Mouse (Mus musculus) layer of hippocampus, adult 2 months (tissue): ENCODE results near the gene Anks1b. TPM values are rescaled to one million over a fixed set of nuclear protein-coding genes. Genes with fewer than 3 reads are reported as not detected.

ENCODE experiments used
- DNase-seq, 2 experiments: peaks; one replicate each; pipeline ENCODE4 v3.0.0; 2022; ENCODE audit warnings: low spot score in 2 of 2
- H3K27ac ChIP-seq: fragments of 200-600 bp; 2 replicates; pipeline ENCODE4 v1.8.1; 2022
- H3K4me3 ChIP-seq: fragments of 200-600 bp; 2 replicates; pipeline ENCODE4 v1.8.1; 2022; ENCODE audit warnings: mild to moderate bottlenecking
- CTCF ChIP-seq: fragments of 200-600 bp; conservative IDR thresholded peaks from 2 replicates; pipeline ENCODE4 v1.8.1; 2022; ENCODE audit warnings: antibody characterized with exemption, mild to moderate bottlenecking, moderate library complexity
- long read RNA-seq, 2 experiments: library from polyadenylated mRNA; stranded (forward); transcript quantifications; one replicate each; pipeline ENCODE4 v2.0.0; 2021; ENCODE audit warnings: borderline mapping rate in 2 of 2
- total RNA-seq, 2 experiments: library from RNA; stranded (reverse); gene quantifications; 2 replicates each; pipeline ENCODE4 v1.2.3; 2021

Anks1b gene
- total RNA-seq: 100 to 1,000 TPM; 540 to 541 TPM
- long read RNA-seq, experiment 1, partial matches to known transcripts: 1 of 42 reads
- long read RNA-seq, experiment 1, other reads (novel, unspliced or antisense): 41 of 42 reads
- long read RNA-seq, experiment 2, partial matches to known transcripts: 2 of 54 reads
- long read RNA-seq, experiment 2, other reads (novel, unspliced or antisense): 52 of 54 reads

DNA sequence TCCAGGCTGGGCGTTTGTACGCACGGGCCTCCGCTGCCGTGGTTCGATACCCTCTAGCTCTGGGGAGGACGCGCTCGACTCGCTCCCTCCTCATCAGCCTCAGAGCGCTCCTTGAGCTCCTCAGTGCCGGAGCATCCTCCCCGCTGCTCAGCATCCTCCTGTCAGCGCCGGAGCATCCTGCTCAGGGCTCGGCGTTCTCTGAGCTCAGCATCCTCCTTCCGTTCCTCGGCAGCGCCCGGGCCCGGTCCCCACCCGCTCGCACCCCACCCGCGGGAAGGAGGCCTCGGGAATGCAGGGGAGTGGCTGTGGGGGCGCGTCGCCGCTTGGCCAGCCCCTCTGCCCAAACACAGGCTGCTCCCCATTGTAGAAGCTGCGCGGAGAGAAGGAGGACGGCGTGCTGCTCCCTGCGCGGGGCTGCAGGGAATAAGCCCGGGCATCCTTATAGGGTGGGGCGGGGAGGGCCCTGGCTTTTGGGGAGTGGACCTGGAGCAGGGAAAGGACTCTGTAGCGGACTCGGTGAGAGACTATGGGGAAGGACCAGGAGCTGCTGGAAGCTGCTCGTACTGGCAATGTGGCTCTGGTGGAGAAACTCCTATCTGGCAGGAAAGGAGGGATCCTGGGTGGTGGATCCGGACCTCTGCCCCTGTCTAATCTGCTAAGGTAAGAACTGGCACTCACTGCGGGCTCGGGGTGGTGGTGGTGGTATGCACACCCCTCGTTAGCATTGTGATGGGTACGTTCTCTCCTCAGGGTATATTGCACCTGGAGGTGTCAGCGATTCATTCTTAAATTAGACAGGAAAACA is at the start of gene Anks1b:
Anks1b (plus strand) TSS at position 364 of the 805 bp plus-strand sequence.
- DNase-seq: peak; percentile 74 to 76
- H3K4me3 ChIP-seq: peak within 1 kb of the TSS; percentile 69
- H3K27ac ChIP-seq: peak within 1 kb of the TSS; percentile 93
- no peak for TF ChIP-seq CTCF

DNA sequence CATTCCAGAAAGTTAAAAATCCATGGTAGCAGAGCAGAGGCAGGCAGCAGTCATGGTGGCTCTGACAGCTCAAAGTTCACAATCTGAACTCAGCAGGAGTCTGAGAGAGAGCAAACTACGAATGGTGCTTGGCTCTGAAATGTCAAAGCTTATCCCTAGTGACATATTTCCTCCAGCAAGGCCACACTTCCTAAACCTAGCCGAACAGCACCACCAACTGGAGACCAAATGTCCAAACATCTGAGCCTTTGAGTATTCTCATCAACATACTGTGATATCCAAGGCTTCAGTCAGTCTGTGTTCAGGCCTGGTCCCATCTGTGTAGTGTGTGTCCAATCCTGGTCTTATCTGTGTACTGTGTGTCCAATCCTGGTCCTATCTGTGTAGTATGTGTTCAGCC is 49.4 kb upstream of the Anks1b start:
- DNase-seq: peak in 1 of 2 experiments; percentile 21
- TF ChIP-seq CTCF: peak; percentile 70
- H3K27ac ChIP-seq: no peak overlapping the region
- H3K4me3 ChIP-seq: no peak overlapping the region

DNA sequence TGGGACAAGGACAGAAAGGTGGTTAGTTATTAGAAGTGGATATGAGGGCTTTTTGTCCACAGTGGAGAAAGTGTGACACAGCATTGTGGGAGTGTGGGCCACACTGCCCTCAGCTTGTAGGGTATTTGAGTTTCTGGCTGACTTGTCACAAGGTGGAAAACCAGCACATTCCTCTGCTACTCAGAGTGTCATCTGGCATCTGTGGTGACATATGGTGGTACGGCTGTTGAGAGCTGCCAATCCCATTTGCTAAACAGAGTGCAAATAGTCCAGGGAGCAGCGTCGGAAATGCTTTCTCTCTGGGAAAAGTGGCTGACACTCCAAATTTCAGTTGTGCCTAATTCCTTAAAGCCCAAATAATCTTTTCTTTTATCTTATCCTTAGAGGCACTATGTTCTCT is 46.4 kb upstream of the Anks1b start:
- no peak for TF ChIP-seq CTCF
- peak; percentile 46 to 67 for DNase-seq
- no peak overlapping the region for H3K4me3 ChIP-seq
- no peak overlapping the region for H3K27ac ChIP-seq

DNA sequence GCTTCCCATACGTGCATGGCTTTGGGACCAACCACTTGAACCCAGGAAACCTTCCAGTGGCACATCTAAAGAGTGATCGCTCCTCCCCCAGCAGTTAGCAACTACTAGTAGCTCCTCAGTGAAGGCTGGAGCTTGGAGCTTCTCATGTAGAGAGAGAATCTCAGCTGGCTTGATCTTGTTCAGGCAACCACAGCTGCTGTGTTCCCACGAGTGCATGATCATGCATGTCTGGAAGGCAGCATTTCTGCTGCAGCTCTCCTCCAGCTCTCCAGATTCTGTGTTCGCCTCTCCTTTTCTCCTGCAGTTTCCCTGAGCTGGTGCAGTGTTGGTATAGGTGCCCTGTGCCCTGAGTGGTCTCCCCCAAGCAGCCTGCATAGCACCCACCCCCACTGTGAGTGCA is 41.0 kb upstream of the Anks1b start:
- Histone ChIP-seq H3K4me3 (no peak overlapping the region), H3K27ac (no peak overlapping the region)
- TF ChIP-seq CTCF: no peak

DNA sequence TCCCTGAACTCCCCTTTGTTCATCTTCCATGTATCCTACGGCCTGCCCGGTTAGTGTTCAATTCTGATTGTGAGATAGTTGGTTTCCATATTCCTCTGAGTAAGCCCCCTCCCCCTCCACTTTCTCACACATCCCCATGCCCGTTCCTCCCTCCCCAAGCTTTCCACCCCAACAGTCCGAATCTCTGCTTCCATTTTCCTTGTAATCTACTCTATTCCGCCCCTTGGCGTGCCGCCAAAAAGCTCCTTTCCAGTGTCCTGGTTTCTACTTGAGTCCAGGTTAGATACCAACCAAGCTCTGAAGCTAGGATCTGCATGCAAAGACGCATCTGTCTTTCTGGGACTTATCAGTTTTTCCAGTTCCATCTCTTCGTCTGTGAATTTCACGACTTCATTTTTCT is 40.1 kb upstream of the Anks1b start:
- DNase-seq: no peak
- Histone ChIP-seq H3K4me3 (no peak overlapping the region), H3K27ac (no peak overlapping the region)
- no peak for TF ChIP-seq CTCF

More for the DNA sequence above, 41.0 kb upstream of the Anks1b start:
- DNase-seq: no peak

DNA sequence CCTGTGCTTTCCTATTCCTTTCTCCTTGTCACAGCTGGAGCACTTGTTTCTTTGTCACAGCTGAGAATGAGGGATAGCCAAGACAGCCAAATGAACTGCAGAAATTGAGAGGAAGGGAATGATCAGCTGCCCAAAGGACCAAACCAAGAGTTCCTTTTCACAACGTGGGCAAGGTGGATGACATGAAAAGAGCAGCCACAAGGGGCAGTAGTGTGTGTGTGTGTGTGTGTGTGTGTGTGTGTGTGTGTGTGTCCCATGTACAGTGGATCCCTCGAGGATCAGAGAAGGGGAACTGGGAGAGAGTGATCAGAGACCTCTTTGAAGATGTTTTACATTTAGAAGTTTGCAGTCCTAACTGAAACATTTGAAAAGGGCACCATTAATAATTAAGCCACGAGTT is 35.8 kb upstream of the Anks1b start:
- no peak for DNase-seq
- H3K27ac ChIP-seq: no peak overlapping the region
- no peak for TF ChIP-seq CTCF

DNA sequence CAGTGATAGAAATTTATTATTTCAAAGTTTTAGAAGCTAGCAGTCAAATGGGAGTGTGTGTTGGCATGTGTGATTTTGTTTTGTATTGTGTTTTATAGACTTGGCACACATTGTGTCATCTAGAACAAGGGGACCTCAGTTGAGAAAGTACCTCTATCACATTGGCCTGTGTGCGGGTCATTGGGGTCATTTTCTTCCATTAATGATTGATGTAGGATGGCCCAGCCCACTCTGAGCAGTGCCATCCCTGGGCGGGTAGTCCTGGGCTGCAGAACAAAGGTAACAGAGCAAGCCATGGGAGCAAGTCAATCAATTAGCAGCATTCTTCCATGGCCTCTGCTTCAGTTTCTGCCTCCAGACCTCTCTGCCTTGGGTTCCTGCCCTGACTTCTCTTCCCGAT is 34.5 kb upstream of the Anks1b start:
- no peak overlapping the region for H3K27ac ChIP-seq
- DNase-seq: no peak
- no peak for TF ChIP-seq CTCF
- no peak overlapping the region for H3K4me3 ChIP-seq

More for the DNA sequence above, 35.8 kb upstream of the Anks1b start:
- H3K4me3 ChIP-seq: no peak overlapping the region

DNA sequence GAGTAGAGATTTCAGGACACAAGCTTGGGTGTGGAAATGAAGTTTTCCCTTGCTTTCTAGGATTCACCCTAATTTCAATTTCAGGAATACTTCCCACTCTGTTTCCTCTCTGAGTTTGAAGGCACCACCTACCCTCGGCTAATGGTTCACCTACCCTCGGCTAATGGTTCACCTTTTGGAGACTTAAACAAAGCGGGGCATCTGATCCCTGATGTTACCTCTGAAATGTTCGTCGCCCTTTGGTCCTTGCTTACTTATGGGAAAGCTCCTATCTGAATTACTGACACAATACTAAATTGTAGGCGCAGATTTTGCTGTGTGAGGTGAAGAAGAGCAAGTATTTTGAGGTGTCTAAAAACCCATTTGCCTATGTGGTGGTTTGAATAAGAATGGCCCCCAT is 22.4 kb upstream of the Anks1b start:
- Histone ChIP-seq H3K27ac (no peak overlapping the region), H3K4me3 (no peak overlapping the region)
- no peak for DNase-seq
- no peak for TF ChIP-seq CTCF

DNA sequence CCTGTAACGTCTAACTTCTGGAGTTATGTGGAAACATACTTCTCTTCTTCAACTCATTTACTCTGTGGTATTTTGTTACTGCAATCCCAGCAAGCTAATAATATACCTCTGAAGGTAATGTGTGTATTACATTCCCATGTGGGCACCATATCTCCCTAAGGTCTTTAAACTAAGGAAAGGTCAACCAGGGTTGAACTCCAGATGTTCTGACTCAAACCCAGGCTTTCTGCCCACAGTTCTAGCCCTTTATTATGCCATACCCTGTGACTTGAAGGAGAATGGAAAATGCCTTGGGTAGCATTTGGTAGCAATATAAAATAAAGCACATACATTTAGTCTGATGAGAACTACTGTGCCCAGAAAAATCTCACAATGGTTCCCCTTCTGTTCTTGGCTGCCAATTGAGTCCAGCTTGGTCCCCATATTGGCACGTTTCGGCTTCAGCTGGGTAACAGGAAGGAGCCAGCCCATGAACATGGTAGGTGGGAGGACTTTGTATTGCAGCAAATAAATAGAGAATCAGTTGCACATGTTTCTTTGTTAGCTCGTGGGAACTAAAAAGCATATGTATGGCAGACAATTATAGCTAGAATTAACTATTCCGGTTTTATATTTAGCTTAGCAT is 17.9 kb upstream of the Anks1b start:
- H3K4me3 ChIP-seq: no peak overlapping the region
- DNase-seq: peak; percentile 66 to 73
- TF ChIP-seq CTCF: no peak
- H3K27ac ChIP-seq: no peak overlapping the region

DNA sequence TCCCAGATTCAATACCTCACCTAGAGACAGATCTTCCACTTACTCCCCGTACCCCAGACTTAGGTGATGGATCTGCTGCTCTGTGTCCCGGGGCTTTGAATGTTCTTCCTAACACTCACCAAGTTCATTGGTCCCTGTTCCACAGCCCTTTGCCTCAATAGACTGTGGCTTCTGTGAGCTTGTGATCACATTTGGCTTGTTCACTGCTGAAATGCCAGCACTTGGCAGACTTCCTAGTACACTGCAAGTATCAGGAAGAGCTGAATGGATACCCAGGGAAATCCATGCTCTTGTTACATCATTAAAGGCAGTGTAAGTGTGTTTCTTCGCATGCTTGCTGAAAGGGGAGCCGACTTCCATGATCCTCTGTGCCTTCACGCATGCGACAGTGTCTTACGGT is 17.0 kb upstream of the Anks1b start:
- Histone ChIP-seq H3K4me3 (no peak overlapping the region), H3K27ac (no peak overlapping the region)
- DNase-seq: peak; percentile 47 to 69
- TF ChIP-seq CTCF: no peak

DNA sequence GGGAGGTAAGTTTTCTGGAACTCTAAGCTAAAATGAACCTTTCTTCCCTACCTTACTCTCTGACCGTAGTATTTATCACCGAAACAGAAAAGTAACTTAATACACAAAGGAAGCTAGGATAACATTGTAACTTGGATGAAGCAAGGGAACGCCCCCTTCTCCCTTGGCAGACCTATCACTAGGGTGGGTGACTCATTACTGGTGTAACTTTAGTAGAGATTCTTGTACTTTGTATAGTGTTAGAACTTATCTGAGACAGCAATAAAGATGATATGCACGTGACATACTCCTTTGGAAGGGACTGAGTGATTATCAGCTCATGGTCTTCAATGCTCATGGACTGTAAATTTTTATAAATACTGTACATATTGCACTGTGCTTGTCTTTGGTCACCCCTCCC is 5.1 kb upstream of the Anks1b start:
- Histone ChIP-seq H3K27ac (no peak overlapping the region), H3K4me3 (no peak overlapping the region)
- TF ChIP-seq CTCF: no peak
- no peak for DNase-seq

DNA sequence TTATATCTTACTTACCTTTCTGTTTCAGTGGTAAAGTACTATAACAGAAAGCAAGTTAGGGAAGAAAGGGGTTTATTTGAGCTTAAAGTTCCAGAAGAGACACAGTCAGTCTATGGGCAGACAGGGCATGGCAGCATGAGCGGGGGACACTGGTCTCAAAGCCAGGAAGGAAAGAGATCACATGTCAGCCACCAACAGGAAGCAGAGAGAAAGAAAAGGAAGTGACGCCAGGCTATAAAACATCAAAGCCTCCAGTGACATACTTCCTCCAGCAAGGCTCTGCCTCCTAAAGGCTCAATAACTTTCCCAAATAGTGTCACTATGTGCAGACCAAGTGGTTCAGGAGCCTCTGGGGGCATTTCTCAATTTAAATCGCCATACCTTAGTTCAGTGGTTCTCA is 4.5 kb upstream of the Anks1b start:
- no peak overlapping the region for H3K4me3 ChIP-seq
- TF ChIP-seq CTCF: no peak
- DNase-seq: no peak
- H3K27ac ChIP-seq: no peak overlapping the region

DNA sequence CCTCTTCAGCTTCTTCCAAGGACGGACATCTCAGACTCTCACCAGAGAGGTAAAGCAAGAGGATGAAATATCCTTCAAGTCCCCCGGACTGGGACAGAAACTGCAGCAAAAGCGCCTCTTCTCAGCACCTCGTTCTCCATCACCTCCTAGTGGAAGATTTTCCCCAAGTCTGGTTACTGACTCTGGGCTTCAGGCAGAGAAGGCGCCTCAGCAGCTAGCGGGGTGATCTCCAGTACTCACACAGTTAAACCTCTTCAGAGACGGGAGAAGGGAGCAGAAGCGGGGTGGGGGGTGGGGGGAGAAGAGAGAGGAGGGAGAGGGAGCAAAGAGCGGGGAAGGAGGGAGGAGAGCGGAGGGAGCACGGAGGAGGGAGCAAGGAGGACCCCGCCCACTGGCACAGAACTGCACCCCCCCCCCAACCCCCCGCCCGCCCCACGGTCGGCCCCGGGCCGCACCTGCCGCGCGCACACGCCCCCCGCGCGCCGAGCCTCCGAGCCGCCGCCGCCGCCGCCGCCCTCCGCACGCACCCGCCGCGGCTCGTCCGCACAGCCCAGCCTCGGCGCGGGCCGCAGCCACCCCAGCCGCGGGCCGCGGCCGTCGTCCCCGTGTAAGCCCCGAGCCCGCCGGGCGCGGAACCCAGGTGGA is 686 bp upstream of the Anks1b start:
- peak; percentile 37 to 69 for DNase-seq
- peak overlapping the region; percentile 93 for H3K27ac ChIP-seq
- peak; percentile 58 for TF ChIP-seq CTCF
- peak overlapping the region; percentile 69 for H3K4me3 ChIP-seq

DNA sequence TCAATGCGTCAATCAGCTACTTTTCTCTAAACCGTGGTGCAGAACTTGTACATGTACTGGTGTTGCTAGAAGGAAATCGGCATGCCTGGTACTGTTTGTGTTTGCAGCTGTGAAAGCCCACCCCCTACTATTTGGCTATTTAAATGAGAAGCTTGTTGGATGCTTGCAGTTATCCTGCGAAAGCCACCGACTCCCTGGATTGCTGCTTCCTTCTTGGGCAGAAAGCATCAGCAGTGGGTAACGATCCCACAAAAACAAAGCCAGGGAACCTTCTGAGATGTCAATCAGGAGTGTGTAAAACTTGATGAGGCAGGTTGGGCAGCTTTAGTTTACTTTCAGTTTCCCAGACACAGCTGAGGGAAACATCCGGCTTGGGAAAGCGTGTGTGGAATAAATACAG is 727 bp downstream of the Anks1b start:
- peak overlapping the region; percentile 69 for H3K4me3 ChIP-seq
- TF ChIP-seq CTCF: no peak
- DNase-seq: no peak
- peak overlapping the region; percentile 93 for H3K27ac ChIP-seq
